Mouse (Mus musculus) olfactory bulb, adult 2 months (tissue): ENCODE results near the gene Cys1.
A peak's percentile ranks its signal among the peaks of the same experiment; 100 is the strongest.

Source experiments
- CTCF ChIP-seq: fragments of 200-500 bp; IDR thresholded peaks from 2 replicates; pipeline ENCODE4 v1.5.1; 2012; ENCODE audit warnings: low read depth, mild to moderate bottlenecking, low read length, moderate library complexity; ENCODE audit not compliant: insufficient read depth
- POLR2A ChIP-seq: fragments of 200-500 bp; IDR thresholded peaks from 2 replicates; pipeline ENCODE4 v1.6.1; 2012; ENCODE audit warnings: mild to moderate bottlenecking, low read depth, low read length, moderate library complexity; ENCODE audit not compliant: insufficient read depth

DNA sequence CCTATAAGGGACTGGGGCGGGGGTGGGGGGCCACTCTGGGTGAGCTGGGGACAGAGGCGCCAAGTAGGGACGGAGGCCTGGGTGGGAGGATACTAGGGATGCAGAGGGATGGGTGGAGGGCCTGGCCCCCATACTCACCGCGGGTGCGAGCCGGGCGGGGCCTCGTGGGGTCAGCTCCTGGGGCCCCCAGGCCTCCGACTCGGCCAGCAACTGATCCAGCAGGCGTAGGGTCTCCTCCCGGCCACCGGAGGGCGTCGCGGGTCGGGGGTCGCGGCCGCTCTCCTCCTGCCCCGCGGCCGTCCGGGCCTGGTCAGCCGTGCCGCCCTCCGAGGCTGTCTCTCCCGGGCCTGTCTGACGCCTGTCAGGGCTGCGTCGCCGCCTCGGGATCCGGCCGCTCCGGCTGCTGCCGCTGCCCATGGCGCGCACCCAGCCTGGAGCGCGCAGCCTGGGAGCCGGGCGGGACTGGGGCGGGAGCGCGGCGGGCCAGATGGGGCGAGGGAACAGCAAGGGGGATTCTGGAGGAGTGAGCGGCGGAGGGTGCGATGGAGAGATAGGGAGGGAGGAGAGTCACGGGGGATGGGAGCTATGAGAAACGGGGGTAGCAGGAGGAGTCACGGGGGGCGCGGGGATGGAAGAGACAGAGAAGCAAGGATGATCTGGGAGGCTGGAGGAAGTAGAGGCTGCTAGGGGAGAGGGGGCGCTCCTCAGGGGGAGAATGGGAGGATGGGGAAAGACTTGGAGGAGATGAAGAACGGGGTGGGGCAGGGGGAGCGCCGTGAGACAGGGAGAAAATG, 924 bp downstream of the Cys1 start:
- peak; percentile 11; the same call in 1 of the 2 replicates for TF ChIP-seq CTCF
- TF ChIP-seq POLR2A: 0 out of 2 replicates have a peak, but pooled peaks have one; percentile 21
